Mouse (Mus musculus): ENCODE results near the gene Ube3b.

Ube3b gene

GRCm38 (mm10) chr5:114380209-114381012 is at the start of gene Ube3b, which contains the start of gene Kctd10:
TSS of gene Ube3b (plus strand) at chr5:114380607.
TSS of gene Kctd10 (minus strand) at chr5:114380508.
- peak; percentile 86 for DNase-seq (ENCODE audit: low read depth, low spot score)

DNA sequence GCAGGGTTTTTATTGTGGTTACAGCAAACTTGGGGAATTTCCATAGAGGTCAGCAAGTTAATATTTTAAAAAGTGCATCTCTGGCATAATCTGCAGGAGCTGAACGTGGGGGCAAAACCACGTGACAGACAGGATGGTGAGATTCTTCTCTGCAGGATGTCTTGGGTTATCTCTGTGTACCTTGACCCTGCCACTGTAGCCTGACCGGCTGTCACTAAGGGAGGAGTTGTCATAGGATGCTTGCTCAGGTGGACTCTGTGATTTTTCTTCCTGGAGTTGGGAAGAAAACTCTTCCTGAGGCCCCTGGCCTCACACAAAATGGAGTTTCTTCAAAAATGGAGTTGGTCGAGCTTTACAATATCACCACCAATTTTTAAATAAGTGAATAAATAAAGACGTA is 37.4 kb upstream of the Ube3b start:
- no peak for DNase-seq (ENCODE audit: low read depth, low spot score)

DNA sequence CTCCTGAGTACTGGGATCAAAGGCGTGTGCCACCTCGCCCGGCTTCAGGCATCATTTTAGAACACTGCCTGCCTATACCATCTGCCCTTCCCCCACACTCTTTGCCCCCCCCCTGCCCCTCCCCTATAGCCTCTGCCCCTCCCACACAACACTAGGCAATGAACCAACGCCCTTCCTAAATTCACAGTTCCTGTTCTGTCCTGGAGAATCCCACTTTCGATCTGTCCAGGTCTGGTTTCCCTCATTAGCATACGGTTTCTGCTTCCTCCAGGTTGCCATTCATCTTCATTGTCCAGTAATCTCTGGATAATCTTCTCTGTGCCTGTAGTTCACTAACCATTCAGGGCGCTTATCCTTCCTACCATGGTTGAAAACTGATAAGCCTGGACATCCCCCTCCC is 36.8 kb upstream of the Ube3b start:
- DNase-seq (ENCODE audit: low read depth, low spot score), result no peak

DNA sequence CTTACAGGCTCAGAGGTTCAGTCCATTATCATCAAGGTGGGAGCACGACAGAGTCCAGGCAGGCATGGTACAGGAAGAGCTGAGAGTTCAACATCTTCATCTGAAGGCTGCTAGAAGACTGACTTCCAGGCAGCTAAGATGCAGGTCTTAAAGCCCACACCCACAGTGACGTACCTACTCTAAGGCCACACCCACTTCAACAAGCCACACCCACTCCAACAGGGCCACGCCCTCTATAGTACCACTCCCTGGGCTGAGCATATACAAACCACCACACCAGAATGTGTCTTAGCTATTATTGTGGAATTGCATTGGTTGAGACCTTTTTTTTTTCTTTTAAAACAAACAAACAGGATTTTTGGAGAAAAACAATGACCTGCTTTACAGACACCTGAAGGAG is 34.9 kb upstream of the Ube3b start:
- no peak for DNase-seq (ENCODE audit: low read depth, low spot score)

GRCm38 (mm10) chr5:114347005-114347404 is 33.4 kb upstream of the Ube3b start:
- DNase-seq (ENCODE audit: low read depth, low spot score), result no peak

DNA sequence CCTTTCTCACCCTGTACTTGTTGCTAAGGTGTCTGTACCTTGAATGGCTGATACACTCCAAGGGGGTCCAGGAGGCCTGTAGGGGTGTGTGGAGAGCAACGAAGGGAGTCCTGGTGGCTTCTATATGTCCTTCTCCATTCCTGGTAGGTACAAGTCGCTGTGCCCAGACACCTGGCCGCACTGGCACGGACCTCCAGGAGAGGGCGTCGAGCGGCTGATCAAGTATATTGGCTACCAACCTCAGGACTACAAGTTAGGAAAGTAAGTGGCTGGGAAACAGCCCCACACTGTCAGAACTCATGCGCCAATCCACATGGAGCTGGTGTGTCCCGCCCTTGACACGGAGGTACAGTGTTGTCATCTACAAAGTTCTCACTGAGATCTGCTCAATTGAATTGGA is 28.9 kb upstream of the Ube3b start:
- DNase-seq (ENCODE audit: low read depth, low spot score), result no peak

DNA sequence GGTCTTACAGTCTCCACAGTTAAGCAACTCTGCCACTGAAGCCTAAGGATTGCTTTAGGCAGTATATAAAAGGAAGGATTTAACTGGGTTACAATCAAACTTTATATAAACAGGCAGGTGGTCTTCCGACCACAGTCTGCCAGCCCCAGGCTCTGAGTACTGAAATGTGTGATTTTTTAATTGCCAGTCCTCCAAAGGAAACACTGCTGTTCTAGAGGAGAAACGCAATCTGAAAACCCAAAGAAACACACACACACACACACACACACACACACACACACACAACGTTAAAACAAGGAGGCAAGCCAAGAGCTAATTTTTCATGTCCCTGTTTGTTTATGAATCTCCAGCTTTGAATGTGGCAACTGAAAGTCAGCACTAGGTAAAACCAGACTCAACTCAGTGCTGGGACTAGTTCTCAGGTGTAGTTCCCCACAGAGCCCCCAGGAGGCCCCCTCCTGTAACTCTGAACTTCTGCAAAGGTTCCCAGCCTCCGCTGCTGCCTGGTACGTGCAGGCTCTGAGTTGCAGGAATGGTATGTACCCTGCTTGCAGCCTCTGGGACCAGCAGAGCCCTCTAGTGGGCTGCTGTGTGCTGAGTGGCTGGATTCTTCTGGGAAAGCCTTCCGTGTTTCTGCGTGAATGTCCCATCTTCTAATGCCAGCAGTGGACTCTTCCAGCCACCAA is 24.0 kb upstream of the Ube3b start:
- no peak for DNase-seq (ENCODE audit: low read depth, low spot score)

- no peak for DNase-seq (ENCODE audit: low read depth, low spot score)
Observed at GRCm38 (mm10) chr5:114356936-114357751, 23.3 kb upstream of the Ube3b start.

DNA sequence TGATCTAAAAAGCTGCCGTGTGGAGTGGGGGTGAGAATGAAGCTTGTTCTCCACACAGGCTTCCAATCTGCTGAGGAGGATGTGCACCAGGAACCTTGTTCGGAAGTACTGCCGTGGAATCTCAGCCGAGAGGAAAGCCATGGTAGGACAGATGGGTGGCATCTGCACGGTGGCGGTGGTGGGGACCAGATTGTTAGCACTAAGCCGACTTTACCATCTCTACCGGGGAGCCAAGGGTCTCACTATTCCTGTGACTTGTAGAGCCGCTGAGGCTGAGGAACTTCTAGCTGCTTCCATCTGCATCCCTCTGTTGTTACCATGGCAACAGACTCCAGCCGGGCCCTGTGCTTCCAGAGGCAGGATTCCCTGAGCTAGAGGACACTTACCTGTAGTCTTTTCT is 21.6 kb upstream of the Ube3b start:
- no peak for DNase-seq (ENCODE audit: low read depth, low spot score)

DNA sequence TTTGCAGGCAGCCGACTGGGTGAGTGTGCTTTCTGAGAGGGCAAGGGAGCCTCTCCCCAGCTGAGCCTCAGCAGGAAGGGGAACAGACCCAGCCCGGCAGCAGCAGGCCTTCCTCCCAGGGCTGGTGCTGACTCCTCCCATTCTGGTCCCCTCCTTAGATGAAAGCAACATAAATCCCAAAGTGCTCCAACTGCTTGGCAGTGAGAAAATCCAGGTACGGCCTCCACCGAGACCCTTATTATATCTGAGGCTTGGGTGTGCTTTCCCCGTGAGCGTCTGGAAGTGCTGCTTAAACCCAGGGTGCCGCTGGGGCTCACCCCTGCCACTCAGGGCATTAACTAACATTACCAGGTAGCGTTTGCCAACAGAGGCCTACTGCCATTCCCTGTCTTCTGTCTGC is 20.8 kb upstream of the Ube3b start:
- no peak for DNase-seq (ENCODE audit: low read depth, low spot score)

DNA sequence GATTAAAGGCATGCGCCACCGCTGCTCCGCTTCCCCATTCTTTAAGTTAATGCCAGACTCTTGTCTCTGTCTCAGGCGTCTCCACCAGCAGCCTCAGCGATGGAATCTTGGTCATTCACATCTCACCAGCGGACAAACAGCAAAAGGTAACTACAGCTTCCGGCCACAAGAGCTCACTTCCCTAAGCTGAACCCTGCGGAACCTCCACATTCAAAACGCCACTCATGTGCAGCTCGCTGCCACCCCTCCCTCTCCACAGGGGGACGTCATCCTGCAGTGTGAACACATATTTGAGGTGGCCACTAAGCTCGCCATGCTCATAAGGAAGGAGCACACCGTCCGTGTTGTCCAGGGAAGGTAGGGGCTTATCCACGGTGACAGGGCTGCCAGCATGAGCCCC is 19.4 kb upstream of the Ube3b start:
- DNase-seq (ENCODE audit: low read depth, low spot score), result no peak

- DNase-seq (ENCODE audit: low read depth, low spot score), result no peak
Observed at GRCm38 (mm10) chr5:114365043-114365752, 15.2 kb upstream of the Ube3b start.

GRCm38 (mm10) chr5:114368121-114368520 is 12.3 kb upstream of the Ube3b start:
- no peak for DNase-seq (ENCODE audit: low read depth, low spot score)

DNA sequence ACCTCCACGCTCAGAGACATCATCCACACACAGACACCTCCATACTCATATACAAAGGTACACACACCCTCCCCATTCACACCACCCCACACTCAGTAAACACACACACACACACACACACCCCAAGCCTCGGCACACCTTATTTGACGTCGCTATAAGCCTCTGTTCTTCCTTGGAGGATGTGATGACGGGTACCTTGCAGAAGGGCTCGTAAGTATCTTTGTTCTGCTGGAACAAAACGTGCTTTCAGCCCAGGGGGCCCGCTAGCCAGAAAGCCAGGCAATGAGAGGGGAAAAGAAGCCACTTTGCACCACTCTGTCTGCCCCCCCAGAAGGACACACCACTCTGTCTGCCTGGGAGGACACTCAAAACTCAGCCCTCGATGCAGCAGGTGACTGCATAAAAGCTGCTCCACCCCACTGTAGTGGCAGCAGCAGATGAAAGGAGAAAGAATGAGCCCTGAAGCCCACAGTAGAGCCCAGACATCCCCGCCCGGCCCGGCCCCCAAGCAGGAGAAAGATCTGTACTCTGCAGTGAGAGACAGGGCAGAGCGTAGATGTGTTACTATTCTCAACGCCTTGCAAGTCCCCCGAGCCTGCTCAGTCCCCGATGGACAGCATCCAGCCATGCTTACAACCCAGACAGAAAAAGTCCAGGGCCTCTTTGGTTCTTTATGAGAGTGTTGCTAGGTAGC is 11.5 kb upstream of the Ube3b start:
- DNase-seq (ENCODE audit: low read depth, low spot score), result no peak

GRCm38 (mm10) chr5:114369921-114370320 is 10.5 kb upstream of the Ube3b start:
- DNase-seq (ENCODE audit: low read depth, low spot score), result no peak

- DNase-seq (ENCODE audit: low read depth, low spot score), result no peak
Observed at GRCm38 (mm10) chr5:114370371-114370776, 10.0 kb upstream of the Ube3b start.

DNA sequence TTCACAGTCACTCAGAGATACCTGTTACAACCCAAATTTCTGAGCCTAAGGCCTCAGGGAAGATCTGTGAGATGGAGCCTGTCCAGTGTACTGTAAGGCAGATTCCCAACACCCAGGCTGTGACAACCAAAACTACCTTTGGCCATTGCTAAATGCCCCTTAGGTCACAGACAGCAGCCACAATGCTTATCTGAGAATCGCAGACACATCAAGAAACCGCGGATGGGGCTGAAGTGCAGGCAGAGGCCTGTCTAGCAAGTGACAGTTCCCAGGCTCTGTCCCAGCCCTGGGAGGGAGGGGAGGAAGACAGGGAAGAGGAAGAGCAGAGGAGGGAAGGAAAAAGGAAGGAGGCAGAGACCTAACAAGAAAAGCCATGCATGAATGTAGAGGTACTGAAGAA is 9.1 kb upstream of the Ube3b start:
- DNase-seq (ENCODE audit: low read depth, low spot score), result no peak

DNA sequence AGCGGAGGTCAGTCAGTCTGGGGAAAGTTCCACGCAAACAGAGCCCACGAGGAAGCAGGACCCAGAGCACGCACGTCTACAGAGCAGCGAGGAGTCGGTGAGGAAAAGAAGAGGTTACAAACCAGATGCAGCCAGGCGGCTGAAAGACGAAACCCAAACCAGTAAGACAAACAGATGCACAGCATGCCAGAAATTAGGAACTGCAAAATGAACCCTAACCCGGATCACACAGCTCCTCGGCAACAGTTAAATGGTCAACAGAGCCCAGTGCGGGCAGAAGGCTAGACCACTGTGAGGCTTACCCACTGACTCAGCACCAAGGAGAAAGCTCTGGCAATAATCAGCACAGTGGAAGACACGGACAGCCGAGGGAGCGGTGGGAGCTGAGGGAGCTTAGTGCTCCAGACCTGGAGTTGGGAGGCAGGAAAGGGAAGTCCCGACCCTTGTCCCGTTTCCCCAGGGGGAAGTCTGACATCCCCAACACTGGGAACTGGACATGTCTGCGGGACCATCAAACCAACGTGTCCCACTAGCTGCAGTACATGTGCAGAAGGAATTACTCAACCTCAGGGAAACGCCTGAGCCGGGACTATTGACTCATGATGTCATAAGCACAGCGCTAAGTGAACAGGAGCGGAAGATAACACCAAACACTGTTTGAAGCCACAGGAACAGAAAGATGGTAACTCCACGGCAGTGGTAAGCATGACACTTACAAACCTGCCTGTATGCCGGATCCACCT is 8.5 kb upstream of the Ube3b start:
- no peak for DNase-seq (ENCODE audit: low read depth, low spot score)

DNA sequence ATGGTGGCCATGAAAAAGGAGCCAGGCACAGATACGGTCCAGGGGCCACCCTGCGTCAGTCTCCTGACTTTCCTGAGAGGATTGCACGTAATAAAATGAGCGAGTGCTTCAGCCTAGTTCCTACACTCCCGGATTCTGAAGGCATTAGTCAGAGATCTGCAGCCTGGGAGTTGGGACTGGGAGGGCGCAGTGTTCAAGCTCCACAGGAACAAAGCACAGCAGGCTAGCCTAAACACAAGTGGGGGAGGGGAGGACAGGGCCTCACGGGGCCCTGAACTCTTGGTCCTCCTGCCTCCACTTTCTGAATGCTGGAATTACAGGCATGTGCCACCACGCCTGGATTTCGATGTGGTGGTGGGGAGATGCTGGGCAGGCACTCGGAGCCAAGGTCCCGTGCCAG is 7.8 kb upstream of the Ube3b start:
- no peak for DNase-seq (ENCODE audit: low read depth, low spot score)

DNA sequence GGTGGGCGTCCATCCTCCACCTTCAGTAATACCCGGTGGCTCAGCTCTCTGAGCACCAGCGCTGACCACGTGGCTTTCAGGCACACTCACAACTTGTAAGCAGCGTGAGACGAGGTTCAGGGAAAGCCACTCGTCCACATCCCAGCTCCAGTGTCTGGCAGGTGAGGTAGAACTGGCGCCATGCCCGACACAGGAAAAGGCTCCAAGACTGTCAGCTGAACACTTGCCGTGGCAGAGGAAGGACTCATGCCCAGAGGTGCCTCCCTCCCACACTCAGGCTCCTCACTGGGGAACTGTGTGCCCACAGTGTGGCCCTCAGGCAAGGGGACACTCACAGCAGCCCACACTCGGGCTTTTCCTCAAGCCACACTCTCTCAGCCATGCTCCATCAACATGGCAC is 7.2 kb upstream of the Ube3b start:
- DNase-seq (ENCODE audit: low read depth, low spot score), result no peak
